Mouse (Mus musculus): ENCODE data around the gene Cd4.

Cd4 gene

DNA sequence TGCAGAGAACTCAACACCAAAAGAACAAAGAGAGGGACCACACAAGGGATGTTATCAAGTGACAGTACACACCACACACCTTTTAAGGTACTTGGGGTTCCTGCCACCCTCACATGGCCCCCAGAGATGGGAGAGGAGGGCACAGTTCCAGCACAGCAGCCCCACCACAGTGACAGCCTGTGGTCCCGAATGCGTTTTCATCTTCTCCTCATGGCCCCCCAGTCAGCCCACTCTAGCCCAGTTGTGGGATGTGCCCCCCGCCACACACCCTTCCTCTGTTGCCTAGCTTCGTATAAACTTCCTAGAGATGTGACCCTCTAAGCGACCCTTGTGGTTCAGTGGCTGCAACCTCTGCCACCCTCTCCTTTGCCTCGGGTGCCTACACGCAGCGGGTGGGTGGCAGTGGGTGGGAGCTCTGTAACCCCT is 2.1 kb downstream of the Cd4 start:
- DNase-seq (ENCODE audit: low read depth, low spot score) = peak; percentile 42

DNA sequence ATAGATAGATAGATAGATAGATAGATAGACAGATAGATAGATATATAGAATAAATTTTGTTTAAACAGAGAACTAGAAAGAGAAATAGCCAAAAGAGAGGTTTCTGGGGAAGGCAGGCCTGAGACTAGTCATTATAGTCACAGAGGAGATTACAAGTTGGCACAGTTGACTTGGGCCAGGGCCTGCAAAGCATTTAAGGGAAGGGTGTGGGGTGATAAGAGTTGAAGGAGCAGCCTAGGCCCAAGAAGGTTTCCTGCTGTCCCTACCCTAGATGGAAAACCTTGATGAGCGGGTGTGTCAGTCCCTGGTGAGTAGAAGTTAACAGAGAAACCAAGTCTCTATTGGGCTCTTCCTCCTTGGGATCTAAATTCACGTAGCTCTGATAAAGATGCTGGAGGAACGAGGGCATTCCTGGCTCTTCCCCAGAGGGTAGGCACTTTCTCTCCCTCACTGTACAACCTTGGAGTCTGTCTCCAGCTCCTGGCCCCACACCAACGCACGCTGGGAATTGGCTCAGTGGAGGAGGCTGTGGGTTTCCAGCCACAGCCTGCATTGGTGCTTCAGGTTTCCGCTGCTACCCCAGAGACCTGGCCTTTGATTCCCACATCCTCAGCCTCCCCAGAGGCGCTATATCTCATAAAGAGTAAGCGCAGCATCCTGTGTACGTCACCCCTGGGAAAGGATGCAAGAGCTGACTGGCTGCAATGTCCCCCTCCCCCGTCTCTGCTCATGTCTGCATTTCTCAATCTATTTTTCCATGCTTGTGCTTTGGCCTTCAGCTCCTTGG is 3.1 kb downstream of the Cd4 start:
- peak; percentile 88 for DNase-seq (ENCODE audit: low read depth, low spot score)

DNA sequence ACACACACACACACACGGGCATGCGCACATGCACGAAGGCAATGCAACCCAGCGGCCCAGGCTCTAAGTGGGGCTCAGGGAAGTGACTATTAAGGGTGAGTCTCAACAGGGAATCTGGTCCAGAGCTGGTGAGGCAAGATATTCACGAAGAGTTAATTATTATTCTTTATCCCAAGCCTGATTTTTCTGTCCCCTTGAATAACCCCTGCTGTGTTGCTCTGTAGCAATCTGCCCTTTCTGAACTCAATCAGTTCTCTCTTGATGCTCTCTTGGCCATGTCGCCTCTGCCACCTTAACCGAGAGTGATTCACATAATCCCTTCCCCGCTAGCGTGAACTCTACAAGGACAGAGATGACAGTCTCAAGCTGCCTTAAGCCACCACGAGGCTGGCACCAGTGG is 4.7 kb downstream of the Cd4 start:
- DNase-seq (ENCODE audit: low read depth, low spot score) = no peak

DNA sequence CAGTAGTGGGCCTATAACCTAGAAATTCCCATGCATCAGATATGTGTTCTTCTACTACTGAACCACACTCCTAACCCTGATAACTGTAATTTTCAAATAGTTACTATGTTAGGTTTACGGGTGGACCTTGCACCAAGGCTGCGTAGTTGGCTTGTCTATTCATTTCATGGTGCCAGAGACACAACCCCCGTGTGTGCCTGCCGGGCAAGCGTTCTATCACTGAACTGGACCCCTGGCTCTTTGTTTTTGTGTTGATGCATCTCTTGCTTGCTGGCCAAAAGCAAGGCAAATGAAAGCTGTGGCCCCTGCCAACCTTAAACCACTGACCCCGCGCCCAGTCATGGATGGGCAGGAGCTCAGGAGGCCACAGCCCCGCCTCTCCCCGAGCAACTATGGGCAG is 6.2 kb downstream of the Cd4 start:
- no peak for DNase-seq (ENCODE audit: low read depth, low spot score)

DNA sequence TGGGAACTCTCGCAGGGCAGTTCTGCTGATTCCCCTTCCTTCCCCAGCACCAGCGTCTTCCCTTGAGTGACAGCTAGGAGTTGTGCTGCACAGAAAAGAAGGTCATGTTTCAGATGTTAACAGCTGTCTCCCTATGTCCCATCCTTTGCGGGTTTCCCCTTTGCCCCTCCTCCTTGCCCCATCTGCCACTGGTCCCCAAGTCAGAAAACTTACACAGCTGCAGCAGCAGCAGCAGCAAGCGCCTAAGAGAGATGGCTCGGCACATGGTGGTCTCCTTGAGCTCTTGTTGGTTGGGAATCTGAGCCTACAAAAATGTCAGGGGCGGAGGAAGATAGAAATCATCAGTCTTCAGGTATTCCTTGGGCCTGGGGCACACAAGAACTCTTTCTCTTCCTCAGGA is 8.6 kb downstream of the Cd4 start:
- no peak for DNase-seq (ENCODE audit: low read depth, low spot score)

DNA sequence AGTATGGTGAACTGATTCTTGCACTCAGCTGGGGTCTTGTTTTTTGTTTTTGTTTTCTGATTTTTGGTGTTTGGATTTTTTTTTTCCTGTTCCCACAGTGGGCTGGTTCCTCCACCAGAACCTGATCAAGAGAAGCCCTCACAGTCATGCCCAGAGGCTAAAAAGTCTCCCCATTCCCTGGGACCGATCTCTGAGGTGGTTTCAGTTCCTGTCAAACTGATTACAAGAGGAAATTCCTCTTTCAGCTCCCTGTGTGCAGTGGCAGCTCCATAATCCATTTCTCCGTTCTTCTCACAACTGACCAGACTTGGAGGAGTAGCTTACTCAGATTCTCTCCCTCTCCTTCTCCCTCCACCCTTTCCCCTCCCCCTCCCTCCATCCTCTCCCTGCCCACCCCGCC is 13.7 kb downstream of the Cd4 start:
- no peak for DNase-seq (ENCODE audit: low read depth, low spot score)

DNA sequence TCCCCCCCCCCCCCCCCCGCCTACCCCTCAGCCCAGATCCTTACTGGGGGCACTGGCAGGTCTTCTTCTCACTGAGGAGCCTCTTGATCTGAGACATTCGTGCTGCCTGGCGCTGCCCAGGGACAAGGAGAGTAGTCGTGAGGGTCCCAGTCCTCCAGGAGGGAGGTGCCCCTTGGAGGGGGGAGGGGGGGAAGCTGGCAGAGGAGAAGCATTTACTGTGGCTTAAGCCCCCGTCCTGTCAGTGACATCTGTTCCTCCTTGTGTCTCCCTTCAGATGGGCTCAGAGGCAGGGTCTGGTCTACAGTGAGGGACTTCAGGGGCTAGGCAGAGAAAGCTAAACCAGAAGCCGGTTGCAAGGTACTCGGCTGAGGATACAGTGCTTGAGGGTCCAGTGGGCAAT is 21.5 kb downstream of the Cd4 start:
- no peak for DNase-seq (ENCODE audit: low read depth, low spot score)

DNA sequence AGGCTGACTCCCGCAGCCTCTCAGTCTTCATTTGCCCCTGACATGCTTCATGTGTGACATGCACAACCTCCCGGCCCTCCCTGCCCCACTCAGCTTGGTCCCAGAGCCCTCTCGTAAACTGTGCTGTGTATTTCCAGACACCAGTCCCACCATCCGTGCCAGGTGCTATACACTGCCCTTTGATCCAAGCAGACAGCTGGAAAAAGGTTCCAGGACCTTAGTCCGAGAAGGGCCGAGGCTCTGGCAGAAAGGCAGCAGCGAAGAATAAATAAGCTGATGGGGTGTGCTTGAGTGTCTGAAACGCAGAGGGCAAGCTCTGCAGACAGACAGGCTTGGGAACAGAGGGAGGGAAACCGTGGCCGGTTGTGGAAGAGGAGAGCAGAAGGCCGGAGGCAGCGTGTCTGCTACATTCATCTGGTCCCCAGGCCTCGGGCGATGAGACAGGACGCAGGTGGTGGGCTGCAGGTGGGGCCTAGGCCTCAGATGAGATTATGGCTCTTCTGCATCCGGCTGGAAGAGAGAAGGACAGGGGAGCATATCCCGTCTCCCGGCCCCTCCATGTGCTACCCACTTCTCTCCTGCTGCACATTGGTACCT is 22.2 kb downstream of the Cd4 start:
- no peak for DNase-seq (ENCODE audit: low read depth, low spot score)

DNA sequence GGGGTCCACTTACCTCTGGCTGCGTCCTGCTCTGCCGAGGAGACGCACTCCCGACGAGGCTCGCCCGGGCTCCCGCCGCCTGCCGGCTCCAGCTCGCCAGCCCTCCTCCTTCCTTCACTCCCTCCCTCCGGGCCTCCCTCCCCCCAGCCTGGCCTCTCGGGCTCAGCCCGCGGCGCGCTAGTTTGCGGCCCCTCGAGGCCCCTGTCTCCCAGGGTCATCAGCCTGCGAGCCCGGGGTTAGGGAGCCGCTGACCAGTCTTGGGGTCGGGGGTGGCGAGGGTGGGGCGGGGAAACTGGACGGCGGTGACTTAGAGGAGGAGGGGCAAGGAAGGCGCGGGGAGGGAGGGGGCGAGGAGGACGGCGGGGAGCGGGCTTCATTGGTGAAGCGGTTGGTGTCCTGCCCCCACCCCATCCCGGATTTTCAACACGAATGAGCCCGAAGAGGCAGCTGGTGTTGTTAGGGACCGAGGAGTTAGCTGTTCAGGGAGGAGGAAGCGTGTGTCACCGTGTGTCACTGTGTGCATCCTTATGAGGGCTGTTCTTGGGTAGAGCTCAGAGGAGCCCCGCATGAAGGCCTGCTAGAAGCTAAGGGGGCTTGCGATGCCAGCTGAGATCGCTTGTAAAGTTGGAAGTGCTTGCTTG is 24.2 kb downstream of the Cd4 start, which contains the start of gene Gpr162:
Gene Gpr162 (minus strand): TSS at position 326 of the 641 bp plus-strand sequence.
- peak; percentile 72 for DNase-seq (ENCODE audit: low read depth, low spot score)

DNA sequence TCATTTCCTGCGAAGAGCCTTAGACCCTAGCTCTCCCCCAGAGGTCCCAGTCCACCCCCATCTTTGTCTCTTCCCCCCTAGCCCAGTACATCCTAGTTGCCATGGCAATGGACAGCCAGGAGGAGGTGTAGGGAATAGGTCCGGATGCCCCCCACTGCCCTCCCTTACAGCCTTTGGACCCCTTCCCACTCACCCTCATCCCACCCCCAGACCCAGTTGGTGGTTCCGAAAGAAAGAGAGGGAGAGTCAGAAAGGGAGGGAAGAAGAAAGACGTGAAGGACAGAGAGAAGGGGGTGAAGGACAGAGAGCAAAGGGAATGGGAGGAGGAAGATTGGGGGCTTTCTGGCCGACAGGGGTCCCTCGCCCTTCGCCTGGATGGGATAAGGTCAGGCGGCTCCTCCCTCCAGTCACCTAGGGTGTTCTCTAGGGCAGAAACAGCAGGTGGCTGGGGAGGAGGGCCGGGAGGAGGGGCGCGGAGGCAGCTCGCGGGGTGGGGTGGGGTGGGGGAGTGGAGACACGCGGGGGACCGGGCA is 24.8 kb downstream of the Cd4 start:
- DNase-seq (ENCODE audit: low read depth, low spot score) = no peak

DNA sequence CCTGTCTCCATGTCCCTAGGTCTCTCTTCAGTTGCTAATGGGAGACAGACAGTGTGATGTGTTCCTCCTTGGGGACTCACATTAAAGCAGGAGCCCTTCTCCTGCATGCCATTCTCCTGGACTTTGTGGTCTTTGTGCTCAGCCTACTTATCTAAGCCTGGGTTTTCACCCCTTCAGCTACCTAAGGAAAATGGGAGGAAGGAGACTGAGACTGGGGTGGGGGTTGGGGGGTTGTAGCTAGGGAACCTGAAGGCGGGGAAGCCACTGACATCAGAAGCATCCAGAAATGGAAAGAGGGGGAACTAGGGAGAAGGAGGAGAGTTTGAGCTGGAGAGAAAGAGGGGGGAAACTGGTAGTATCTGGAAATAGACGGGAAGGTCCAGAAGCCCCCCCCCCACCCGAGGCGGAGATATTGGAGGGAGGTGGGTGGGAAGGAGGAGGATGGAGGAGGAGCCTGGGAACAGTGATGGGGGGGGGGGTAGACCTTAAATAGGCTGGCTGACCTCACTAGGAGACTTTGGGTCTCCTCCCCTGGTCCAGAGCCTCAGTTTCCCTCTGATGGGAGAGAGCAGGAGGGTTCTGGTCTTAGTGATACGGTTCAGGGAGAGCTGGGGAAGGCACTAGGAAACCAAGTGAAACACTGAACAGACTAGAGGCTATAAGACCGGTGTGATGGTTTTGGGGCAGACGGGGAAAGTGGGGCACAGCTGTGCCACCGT is 25.5 kb downstream of the Cd4 start:
- DNase-seq (ENCODE audit: low read depth, low spot score) = no peak

DNA sequence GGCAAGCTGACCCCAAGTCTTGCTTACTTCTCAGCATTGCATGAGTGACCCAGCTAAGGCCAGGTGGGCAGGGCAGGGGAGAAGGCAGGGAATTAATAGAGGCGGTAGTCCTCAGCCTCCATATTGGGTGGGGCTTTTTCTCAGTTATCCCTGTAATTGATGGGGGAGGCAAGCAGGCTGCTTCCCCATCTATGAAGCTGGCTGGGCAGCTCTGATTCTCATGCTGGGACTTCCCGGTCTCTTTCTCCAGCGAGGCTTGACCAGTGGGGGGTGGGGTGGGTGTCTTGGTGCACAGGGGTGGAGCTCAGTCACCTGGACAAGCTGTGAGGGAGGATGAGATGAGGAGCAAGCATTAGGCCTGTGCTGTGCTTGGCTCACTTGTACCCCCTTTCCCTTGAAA is 26.2 kb downstream of the Cd4 start:
- no peak for DNase-seq (ENCODE audit: low read depth, low spot score)

DNA sequence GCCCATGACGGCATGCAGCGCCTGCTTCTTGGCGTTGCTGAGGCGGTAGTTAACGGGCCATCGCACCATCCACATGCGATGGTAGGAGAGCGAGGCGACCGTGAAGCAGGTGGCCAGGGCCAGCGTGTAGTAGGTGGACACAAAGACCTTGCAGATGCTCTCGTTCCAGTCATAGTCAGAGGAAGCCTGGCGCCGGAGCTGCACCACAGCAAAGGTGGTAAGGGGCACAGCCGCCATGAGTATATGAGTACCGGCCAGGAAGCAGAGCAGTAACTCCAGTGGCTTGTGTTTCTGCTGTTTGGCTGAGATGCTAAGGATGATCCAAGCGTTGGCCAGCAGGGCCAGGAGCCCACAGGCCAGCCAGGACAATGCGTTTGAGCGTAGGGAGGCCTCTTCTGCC is 26.8 kb downstream of the Cd4 start:
- no peak for DNase-seq (ENCODE audit: low read depth, low spot score)

DNA sequence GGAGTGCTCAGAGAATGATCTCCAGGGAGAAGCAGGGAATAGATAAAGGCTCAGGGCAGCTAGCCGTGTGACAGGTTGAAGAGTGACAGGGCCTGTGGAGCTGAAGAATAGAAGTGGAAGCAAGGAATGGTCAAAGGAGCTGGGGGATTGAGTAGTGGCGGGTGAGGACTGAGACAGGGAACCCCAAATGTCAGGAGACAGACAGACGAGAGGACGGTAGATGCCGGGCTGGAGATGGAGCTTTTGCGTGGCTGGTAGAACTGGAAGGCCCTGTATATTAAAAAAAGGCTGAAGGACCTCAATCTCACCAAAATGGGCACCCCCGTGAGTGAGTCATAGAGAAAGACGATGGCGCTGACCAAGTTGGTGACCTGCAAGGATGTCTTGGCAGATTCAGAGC is 27.5 kb downstream of the Cd4 start:
- no peak for DNase-seq (ENCODE audit: low read depth, low spot score)

DNA sequence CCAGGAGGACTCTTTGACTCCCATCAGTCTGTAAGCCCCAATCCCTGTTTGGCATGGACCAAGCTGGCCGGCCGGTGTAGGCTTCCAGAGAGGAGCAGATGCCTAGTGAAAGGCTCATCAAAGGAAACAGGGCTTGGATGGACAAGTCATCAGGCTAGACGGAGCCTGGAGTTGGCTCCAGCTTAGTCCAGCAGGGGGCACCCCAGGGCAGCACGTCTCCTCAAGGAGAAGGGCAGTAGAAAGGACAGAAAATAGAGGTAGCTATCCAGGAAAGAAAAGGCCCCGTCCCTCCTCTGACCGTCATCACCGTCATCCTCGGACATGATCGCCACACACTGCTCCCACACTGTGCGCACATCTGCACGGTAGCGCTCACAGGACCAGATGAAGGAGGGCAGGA is 28.3 kb downstream of the Cd4 start:
- DNase-seq (ENCODE audit: low read depth, low spot score) = peak; percentile 90

DNA sequence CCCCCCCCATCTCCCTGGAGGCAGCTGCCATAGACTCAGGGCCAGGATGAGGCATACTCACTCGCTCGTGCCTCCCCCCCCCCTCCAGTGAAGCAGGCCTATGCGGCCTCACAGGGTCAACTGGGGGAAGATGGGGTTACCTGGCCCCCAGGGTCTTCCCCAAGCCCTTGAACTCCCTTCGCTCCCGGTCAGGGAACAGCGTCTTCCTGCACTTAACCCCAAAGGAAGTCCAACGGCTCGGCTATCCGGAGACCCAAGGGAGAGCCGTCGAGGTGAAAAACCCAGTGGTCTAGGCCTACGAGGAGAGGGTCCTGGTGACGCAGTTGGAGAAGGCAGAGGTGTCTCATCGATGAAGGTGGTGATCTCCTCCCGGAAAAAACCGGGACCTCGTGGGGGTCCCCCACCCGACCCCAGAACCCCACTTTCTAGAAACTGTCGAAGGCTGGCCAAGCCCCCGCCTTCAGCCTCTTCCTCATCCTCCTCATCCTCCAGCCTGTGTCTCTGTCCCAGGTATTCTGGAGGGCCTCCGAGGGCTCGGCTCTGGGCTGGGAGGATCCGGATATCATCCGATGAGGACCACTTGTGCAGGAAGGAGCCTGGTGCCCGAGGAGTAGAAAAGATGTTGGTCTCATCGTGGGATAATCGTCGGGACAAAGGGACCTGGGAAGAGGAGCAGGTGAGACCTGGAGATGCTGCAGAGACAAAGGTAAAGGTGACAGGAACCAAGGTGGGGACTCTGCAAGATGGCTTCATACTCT is 29.3 kb downstream of the Cd4 start:
- no peak for DNase-seq (ENCODE audit: low read depth, low spot score)

DNA sequence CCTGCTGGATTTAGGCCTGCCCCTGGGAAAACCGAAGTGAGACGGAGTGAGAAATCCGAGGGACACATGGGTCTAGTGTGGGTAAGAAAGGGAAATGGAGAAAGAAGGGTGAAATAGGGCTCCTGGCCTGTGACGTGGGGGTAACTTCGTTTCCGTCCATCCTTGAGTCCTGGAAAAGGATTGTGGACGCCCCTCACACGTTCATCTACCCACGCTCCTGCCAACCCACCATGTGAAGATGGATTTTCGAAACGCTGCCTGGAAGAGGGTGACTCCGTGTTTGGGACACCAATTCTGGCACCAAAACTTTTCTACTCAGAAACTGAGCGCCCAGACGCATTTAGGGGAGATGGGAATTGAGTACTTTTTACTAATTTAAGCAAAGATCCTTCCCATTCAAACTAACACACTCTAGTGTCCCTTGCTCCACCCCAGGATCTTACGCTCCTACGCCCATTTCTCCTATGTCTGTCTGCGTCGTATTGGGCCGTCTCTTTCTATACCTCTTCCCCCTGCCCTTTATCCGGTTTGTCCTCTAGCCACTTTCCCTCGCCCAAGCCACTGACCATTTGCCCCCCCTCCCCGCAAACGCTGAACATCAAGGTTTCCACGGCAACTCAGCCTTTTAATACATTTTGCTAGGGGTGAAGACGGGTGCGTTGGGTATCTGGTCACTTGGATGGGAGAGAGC is 30.0 kb downstream of the Cd4 start:
- no peak for DNase-seq (ENCODE audit: low read depth, low spot score)

DNA sequence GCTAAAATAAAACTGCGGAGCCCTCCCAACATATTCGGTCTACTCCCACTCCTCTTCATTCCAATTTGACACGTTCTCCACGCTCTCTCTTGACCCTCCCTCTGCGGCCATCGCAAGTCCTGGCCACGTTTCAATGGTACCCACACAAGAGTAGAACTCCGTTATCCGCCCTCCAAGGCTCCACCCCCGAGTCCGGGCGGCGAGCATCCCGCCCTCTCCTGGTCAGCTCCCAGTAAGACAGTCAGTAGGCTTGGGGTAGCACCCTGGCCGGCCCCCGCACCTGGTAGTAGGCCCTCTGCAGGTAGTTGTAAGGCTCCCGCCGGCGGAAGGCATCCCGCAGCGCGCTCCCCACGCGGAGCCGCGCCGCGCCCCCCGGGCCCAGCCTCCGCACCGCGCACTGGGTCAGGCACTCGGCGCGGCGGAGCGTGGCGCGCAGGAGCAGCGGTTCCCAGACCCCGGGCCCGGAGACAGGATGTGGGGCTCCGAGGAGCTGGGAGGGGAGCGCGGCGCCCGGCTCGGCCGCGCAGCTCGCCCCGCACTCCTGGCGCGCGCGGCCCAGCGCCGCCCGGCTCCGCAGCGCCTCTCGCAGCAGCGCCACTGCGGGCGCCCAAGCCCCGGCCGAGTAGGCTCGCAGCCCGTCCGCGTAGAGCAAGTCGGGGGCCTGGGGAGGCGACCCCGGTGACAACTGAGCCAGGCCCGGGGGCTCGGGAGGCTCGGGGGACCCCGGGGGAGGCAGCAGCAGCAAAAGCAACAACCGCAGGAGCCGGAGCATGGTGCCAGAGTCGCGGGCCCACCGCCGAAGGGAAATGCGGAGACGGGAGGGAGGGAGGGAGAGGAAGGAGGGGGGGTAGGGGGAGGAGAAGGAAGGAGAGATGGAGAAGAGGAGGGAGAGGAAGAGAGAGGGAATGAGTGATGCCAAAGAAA is 30.8 kb downstream of the Cd4 start, which contains the start of gene P3h3:
Gene P3h3 (minus strand): TSS at position 837 of the 924 bp plus-strand sequence.
- DNase-seq (ENCODE audit: low read depth, low spot score) = peak; percentile 85

DNA sequence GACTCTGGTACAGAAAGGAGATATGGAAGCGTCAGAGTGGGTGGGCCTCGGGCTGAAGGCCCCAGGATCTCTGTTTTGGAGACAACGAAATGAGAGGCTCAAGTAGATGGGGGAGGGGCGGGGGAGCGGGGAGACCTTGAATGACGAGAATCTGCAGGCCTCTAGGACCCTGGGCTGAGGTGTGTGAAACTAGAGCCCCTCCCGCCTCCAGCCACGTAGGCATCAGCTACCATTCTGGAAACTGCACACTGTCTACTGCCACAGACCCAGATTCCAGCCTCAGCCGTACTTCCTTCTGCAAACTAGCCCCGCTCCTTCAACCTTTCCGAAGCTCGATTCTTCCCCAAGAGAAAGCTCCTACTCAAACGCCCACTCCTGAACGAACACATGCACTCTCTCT is 31.7 kb downstream of the Cd4 start:
- DNase-seq (ENCODE audit: low read depth, low spot score) = no peak

DNA sequence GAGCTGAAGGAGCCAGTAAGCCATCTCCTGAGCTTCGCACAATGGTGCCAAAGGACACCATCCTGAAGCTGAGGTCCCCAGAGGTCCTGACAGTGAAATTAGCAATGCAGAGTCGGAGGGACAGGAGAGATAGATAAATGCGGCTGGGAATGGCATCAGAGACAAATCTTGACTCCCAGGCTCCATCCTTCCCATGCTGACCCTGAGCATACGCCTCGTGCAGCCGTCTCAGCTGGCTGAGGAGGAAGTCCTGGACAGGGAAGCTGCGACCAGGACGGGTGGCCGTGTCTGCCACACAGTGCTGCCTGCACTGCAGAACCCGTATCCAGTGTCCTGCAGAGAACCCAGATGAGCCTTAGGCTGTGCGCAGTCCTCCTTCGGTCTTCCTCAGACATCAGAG is 33.4 kb downstream of the Cd4 start:
- no peak for DNase-seq (ENCODE audit: low read depth, low spot score)
